Mouse (Mus musculus): Measurements from ENCODE around the gene Actrt2.

GRCm38 (mm10) chr4:154709391-154710107 lies 41.9 kb upstream of the Actrt2 start:
- no peak for TF ChIP-seq CTCF (IDR thresholded peaks at IDR 0.05; ENCODE audit: low read depth, low read length)
- TF ChIP-seq POLR2A (IDR thresholded peaks at IDR 0.05; ENCODE audit: extremely low read depth, insufficient read depth, low read length), result no peak
